Mouse (Mus musculus): ENCODE results near the gene Arnt2.

Gene Arnt2

DNA sequence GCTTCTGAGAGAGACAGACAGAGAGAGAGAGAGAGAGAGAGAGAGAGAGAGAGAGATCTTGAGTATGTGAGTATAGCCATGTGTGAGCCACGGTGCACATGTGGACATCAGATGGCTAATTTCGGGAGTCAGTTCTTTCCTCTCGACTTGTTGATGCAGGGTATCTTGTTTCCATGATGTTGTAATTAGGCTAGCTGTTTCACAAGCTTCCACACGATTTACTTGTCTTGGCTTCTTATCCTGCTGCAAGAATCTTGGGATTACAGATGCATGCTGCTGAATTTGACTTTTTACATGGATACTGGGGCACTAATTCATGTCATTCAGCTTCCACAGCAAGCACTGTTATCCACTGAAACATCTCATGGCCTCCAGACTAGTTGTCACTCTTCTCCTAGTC, 178.6 kb downstream of the Arnt2 start:
- DNase-seq, result no peak

DNA sequence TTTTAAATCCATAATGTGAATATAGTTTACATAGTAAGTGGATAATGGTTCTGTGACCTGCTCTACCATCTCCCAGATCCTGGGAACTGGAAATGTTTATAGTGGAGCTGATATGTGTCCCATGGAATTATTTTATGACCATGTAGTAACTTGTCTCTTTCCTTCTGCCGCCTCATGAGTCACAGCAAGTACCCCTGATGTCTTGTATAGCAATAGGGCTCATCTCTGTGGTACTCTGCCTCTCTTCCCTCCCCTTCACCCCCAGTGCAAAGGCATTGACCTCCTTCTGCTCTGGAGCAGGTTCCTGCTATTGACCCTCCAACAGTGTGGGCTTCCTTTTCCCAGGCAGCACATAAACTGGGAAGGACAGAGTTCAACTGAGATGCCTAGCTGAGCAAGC, 182.3 kb downstream of the Arnt2 start:
- no peak for DNase-seq

DNA sequence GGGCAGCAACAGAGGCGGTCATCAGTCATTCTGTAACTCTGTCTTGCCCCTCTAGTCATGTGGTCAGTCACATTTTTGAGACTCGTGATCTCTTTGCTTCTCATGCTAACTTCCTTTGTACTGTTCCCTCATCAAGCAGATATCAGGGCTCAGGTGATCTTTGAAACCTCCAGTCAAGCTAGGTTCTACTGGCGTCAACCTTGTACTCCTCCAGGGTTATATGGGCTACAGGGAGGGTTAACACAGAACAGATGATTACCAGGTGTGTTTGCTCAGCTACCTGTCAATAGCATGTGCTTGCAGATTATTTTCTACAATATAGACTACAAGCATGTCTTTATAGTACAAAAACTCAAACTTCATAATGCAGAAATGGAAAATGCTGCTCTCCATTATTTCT, 183.1 kb downstream of the Arnt2 start:
- DNase-seq, result no peak

DNA sequence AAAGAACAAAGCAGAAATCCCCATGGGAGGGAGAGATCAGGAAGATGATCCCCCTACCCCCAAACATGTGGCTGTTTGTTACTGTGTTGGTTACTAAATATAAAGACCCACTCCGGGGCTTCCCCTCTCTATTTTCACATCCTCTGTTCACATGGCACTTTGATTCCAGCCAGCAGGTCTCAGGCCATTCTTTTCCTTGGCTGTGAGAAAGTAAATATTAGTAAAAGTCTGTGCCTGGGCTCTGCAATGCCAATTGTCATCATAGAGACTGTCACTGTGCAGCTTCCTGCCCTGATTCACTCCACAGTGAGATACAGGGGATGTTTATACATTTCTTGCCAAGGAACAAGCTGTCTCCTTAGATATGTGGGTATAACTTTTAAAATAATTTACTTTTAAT, 197.9 kb downstream of the Arnt2 start:
- peak; percentile 83 for DNase-seq

DNA sequence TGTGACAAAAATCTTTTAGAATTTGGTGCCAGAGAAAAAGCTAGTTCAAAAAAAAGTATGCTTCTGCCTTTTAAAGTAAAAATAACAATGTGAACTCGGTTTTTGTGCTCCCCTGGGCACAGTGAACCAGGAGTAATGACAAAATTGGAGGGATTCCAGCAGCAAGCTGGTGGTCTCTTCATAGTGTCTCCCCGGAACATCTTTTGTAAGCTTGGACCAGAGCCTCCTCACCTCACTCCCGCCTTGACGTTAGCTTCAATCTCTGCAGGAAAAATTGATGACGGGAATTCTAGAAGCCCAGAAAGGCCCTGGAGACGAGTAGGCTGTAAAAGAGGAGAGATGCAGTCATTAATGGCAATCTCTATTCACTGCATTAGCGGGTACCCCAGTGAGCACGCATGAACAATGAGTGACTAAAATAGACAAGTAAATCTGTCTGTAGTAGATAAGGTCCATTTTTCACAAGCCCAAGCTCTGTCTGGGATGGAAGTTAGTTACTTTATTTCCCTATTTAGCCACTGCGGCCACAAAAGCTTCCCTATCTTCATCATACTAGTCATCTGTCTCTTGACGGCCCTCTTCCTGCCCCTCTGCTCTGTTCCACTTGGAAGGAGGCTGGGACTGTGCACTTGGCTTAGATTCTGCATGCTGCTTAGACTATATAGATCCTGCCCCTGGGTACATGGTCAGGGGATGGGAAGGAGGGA, 199.2 kb downstream of the Arnt2 start:
- DNase-seq, result peak; percentile 23

DNA sequence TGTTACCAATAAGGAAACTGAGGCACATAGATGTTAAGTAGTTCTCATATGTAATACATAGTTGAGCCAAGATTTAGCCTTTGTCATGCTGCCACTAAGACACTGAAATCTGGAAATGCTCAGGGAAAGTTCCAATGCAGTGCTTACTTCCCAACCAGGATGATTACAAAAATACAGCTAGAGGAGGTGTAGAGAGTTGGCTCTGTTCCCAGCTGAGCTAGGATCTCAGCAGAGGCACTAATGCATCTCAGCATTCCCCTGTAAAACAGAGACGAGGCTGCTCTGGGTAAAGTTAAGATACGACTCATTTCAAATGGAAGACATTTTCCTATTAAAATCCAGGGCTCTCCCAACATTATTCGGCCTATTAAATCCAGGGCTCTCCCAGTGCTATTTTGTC, 206.0 kb downstream of the Arnt2 start:
- no peak for DNase-seq

DNA sequence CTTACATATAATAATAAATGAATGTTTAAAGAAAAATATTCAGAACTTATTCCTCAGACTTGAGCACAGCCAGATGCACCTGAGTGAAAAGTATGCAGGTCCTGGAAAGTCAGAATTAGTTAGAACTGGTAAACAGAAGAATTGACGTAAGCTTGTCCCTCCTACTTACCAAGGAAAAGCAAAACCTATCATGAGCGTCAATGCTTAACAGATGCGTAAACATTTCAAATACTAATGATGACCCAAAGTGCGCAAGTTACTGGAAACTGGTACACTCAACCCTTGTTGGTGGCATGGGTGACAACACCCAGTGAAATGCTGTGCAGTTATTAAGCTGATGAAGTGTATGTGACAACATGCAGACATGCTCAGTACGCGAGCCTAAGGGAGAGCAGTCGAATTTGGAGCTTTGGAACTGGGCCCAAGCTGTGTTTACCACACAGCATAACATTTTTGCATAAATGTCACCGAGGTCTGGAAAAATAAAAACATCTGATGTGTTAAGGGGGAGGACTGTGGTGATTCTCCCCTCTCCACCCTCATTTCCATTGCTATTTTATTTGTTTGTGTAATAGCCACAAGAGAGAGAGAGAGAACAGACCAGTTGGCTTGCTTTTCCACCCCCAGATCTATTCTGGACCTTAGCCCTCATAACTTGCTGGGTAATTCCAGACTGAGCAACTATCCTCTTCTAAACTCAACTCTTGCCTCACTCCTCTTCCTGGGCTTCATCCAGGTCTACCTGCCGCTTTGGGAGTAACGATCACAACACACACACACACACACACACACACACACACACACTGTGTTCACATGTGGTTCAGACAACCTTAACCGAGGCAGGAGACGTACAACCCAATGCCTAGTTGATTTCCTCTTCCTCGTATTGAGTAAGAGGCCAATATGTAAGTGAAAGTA, 208.6 kb downstream of the Arnt2 start:
- peak; percentile 67 for DNase-seq

DNA sequence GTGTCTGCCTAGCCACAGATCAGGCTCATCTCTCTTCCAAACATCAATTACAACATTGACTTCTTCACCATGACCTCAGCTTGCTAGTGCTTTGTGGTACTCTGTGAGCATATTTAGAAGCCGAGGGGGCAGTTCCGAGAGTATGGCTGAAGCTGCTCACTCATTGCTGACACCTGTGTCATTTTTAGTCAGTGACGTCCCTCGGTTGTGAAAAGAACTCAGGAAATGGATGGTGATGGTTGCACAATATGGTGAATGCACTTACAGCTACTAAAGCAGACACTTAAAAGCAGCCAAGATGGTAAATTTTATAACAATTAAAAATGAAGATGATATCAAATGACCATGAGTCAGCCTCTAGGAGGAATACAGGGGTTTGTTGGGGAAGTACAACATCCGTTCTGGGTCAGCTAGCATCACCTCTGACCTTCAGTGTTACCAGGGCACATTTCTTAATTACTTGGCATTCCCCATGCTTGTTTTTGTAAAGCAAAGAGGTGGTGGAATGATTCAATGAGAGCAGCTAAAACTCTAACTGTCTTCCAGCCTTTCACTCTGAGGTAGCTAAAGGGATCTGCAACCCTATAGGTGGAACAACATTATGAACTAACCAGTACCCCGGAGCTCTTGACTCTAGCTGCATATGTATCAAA, 212.6 kb downstream of the Arnt2 start:
- DNase-seq, result peak; percentile 37

Measured in lung, postnatal 36 days (tissue).